Mouse (Mus musculus): ENCODE results near the gene Ppp2r5a. TPM values are rescaled to one million over a fixed set of nuclear protein-coding genes. Genes with fewer than 3 reads are reported as not detected.

The Ppp2r5a gene
- polyA plus RNA-seq, 1 experiment from 2014 or later, result 21.8 TPM

GRCm38 (mm10) chr1:191413691-191414415 is 10.8 kb upstream of the Ppp2r5a start:
- Histone ChIP-seq H3K9me3 (no peaks in the 10 kb centered on the region), H3K4me1 (peaks cover 44% of the 10 kb centered on the region), H3K36me3 (no peaks in the 10 kb centered on the region), H3K27me3 (ENCODE audit: insufficient read depth, poor library complexity, severe bottlenecking) (0 out of 2 replicates have a peak, but pooled peaks cover 8% of the 10 kb centered on the region), H3K4me3 (no peak overlapping the region), H3K27ac (no peak overlapping the region)
- WGBS, result 47% methylated on average over 6 of the region's 6 CpGs
- DNase-seq (ENCODE audit: low spot score), result no peak

DNA sequence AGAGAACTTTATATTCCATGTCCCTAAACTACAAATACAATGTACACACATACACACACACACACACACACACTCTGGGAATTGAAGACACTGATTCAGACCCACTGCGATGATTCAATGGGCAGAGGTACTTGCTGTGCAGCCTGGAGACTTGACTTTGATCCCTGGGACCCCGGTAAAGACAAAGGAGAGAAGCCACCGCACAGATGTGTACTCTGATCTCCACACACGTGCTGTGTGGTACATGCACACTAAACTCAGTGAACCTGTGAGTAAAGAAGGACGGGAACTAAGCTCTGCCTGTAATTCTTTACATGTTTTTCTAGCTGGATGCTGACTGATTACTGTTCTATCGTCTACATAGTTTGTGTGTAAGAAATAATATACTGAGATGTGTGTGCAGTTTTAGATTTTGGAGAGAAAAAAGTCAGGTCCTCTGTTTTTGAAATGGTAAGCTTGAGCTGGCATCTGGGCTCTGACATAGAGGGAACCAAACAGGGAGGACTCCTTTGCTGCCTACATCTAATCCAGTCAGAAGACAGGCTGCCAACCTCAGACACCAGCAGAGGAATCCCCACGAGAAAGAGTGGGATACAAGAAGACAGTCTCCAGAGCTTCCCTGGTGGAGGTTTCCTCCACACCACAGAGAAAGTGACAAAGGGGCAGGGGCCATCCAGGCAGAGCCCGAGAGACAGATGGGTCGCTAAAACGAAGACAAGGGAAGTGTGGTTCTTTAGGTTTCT is 7.4 kb upstream of the Ppp2r5a start:
- 51% methylated on average over 10 of the region's 10 CpGs for WGBS
- H3K4me1 ChIP-seq, result peaks cover 40% of the 10 kb centered on the region
- peak overlapping the region; percentile 47; the same call in 1 of the 2 replicates for H3K27ac ChIP-seq
- peak; percentile 42 for DNase-seq (ENCODE audit: low spot score)
- H3K36me3 ChIP-seq, result no peaks in the 10 kb centered on the region
- H3K4me3 ChIP-seq, result no peak overlapping the region
- 0 out of 2 replicates have a peak, but pooled peaks cover 8% of the 10 kb centered on the region for H3K27me3 ChIP-seq (ENCODE audit: insufficient read depth, poor library complexity, severe bottlenecking)
- H3K9me3 ChIP-seq, result no peaks in the 10 kb centered on the region

DNA sequence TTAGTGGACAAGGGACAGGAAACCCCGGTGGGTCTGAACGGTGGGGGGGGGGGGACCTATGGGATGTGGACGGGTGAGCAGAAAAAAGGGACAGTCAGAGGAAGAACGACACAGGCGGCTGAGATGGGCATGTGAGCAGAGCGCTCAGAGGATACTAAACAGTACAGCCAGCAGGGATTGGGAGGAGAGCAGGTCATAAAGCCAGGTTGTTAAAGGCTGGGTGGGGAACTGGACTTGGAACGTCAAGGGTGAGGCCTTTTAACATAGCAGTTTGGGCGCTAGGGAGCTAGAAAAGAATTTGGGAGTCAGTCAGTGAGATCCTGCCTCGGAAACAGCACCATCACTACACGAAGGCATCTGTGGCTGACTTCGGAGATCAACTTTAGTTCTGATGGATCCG is 4.2 kb upstream of the Ppp2r5a start:
- DNase-seq (ENCODE audit: low spot score), result peak; percentile 68
- Histone ChIP-seq H3K27me3 (ENCODE audit: insufficient read depth, poor library complexity, severe bottlenecking) (peaks cover 13% of the 10 kb centered on the region; the same call in 1 of the 2 replicates), H3K4me3 (no peak overlapping the region), H3K4me1 (peaks cover 63% of the 10 kb centered on the region), H3K9me3 (no peaks in the 10 kb centered on the region), H3K36me3 (no peaks in the 10 kb centered on the region), H3K27ac (no peak overlapping the region)
- 55% methylated on average over 11 of the region's 12 CpGs for WGBS

GRCm38 (mm10) chr1:191406516-191406915 is 3.4 kb upstream of the Ppp2r5a start:
- peak; percentile 74 for DNase-seq (ENCODE audit: low spot score)
- WGBS, result 69% methylated on average over 8 of the region's 8 CpGs

GRCm38 (mm10) chr1:191404721-191405329 is 1.8 kb upstream of the Ppp2r5a start:
- 83% methylated on average over 10 of the region's 10 CpGs for WGBS
- Histone ChIP-seq H3K27ac (no peak overlapping the region), H3K36me3 (no peaks in the 10 kb centered on the region), H3K4me1 (peaks cover 55% of the 10 kb centered on the region), H3K4me3 (no peak overlapping the region), H3K27me3 (ENCODE audit: insufficient read depth, poor library complexity, severe bottlenecking) (peaks cover 12% of the 10 kb centered on the region; the same call in 1 of the 2 replicates), H3K9me3 (no peaks in the 10 kb centered on the region)
- no peak for DNase-seq (ENCODE audit: low spot score)

More at GRCm38 (mm10) chr1:191406516-191406915, 3.4 kb upstream of the Ppp2r5a start:
- peaks cover 60% of the 10 kb centered on the region for H3K4me1 ChIP-seq
- H3K27ac ChIP-seq, result no peak overlapping the region
- peaks cover 13% of the 10 kb centered on the region; the same call in 1 of the 2 replicates for H3K27me3 ChIP-seq (ENCODE audit: insufficient read depth, poor library complexity, severe bottlenecking)
- no peaks in the 10 kb centered on the region for H3K9me3 ChIP-seq
- H3K4me3 ChIP-seq, result no peak overlapping the region
- H3K36me3 ChIP-seq, result no peaks in the 10 kb centered on the region

DNA sequence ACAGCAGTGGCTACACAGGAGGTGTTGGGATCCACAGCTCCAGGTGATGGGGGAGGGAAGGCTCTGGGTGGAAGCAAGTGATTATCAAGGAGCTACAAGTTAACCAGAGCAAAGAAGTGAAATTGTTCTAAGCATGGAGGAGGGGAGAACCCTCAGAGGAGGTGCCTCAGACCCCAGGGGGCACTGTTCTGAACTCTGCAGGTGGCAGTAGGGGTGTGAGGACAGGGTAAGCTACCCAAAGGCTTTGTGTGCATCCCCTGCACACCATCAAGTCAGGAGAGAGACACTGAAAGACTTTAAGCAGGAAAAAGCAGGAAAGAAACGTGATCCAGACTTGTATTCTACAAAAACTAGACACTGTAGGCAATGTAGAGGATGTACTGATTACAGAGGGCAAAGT is 1.2 kb upstream of the Ppp2r5a start:
- Histone ChIP-seq H3K27ac (no peak overlapping the region), H3K4me1 (peaks cover 50% of the 10 kb centered on the region), H3K4me3 (no peak overlapping the region), H3K9me3 (no peaks in the 10 kb centered on the region), H3K36me3 (no peaks in the 10 kb centered on the region), H3K27me3 (ENCODE audit: insufficient read depth, poor library complexity, severe bottlenecking) (peaks cover 7% of the 10 kb centered on the region; the same call in 1 of the 2 replicates)
- DNase-seq (ENCODE audit: low spot score), result no peak
- WGBS, result 32% methylated on average over 1 of the region's 1 CpGs

GRCm38 (mm10) chr1:191402506-191402905 is 566 bp downstream of the Ppp2r5a start:
- Histone ChIP-seq H3K27me3 (ENCODE audit: insufficient read depth, poor library complexity, severe bottlenecking) (peaks cover 5% of the 10 kb centered on the region; the same call in 1 of the 2 replicates), H3K9me3 (no peaks in the 10 kb centered on the region), H3K27ac (peak overlapping the region; percentile 42), H3K4me1 (peaks cover 41% of the 10 kb centered on the region), H3K4me3 (no peak overlapping the region), H3K36me3 (no peaks in the 10 kb centered on the region)
- 10% methylated on average over 7 of the region's 7 CpGs for WGBS
- DNase-seq (ENCODE audit: low spot score), result no peak

- Histone ChIP-seq H3K36me3 (no peaks in the 10 kb centered on the region), H3K27ac (peak overlapping the region; percentile 97), H3K27me3 (ENCODE audit: insufficient read depth, poor library complexity, severe bottlenecking) (no peaks in the 10 kb centered on the region), H3K4me1 (peaks cover 18% of the 10 kb centered on the region), H3K9me3 (no peaks in the 10 kb centered on the region), H3K4me3 (peak overlapping the region; percentile 94)
- peak; percentile 100 for DNase-seq (ENCODE audit: low spot score)
- under 1% methylated on average over 82 of the region's 82 CpGs for WGBS
Measured at GRCm38 (mm10) chr1:191396897-191397849, 5.9 kb downstream of the Ppp2r5a start.

DNA sequence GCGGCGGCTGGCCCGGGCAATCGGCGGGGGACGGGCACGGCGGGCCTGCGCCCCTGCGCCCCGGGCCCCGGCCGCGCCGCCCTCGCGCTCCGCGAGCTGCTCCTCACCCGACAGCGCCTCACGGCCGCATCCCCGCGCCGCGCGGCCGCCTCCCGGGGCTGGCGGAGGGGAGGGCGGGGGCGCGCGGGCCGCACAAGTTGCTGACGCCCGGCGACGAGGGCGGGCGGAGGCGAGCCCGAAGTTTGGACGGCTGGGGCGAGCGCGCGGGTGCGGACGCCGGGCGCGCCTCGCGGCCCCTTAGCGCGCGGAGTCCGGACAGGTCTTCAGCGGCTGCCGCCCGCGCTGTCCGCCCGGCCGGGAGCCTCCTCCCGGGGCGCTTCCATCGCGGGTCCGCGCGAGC is 6.6 kb downstream of the Ppp2r5a start:
- peak overlapping the region; percentile 97 for H3K27ac ChIP-seq
- 4% methylated on average over 60 of the region's 74 CpGs for WGBS
- H3K9me3 ChIP-seq, result no peaks in the 10 kb centered on the region
- DNase-seq (ENCODE audit: low spot score), result no peak
- no peaks in the 10 kb centered on the region for H3K27me3 ChIP-seq (ENCODE audit: insufficient read depth, poor library complexity, severe bottlenecking)
- H3K36me3 ChIP-seq, result no peaks in the 10 kb centered on the region
- peaks cover 24% of the 10 kb centered on the region for H3K4me1 ChIP-seq
- H3K4me3 ChIP-seq, result peak overlapping the region; percentile 94

DNA sequence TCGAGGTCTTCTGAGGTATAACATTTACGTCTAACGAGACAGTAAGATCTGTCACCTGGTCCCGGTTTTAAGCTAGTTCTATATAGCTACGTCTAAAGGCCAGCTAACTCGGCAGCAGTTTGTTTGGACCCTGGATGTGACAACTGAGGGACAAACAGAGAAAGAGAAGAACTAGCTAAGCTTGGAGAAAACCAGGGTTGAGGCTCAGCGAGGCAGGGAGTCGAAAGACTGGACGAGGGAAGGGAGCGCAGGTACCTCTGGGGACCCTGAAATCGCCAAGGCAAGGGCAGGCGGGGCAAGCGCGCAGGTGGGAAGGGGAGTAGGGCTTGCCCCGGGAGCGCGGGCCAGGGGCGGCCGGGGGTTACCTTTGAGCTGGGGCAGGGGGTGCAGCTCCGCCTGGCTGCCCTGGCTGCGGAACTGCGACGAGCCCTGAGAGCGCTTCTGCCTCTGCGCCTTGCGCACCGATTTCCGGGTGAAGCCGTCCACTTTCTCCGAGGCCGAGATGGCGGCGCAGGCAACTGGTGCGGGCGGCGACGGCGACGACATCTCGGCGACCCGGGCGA is 7.1 kb downstream of the Ppp2r5a start:
- 2% methylated on average over 41 of the region's 43 CpGs for WGBS
- no peaks in the 10 kb centered on the region for H3K36me3 ChIP-seq
- H3K4me3 ChIP-seq, result peak overlapping the region; percentile 94
- no peaks in the 10 kb centered on the region for H3K27me3 ChIP-seq (ENCODE audit: insufficient read depth, poor library complexity, severe bottlenecking)
- H3K4me1 ChIP-seq, result peaks cover 29% of the 10 kb centered on the region
- H3K27ac ChIP-seq, result peak overlapping the region; percentile 97
- no peak for DNase-seq (ENCODE audit: low spot score)
- no peaks in the 10 kb centered on the region for H3K9me3 ChIP-seq

DNA sequence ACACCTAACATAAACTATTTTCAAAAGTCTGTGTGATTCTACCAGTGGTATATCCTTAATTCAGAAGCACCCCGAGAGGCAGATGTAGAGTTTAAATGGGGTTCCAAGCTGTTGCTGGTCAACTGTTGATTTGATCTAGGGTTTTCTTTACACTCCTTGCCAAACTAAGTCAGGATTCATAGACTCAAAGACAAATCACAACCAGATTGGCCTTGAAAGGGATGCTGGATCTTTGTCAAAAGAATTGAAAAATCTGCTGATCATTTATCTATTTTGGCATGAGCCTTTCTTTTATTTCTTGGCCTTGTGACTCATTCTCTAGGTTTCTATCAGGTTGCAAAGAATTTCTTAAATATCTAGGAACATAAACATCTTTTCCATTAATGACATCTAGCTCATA is 7.9 kb downstream of the Ppp2r5a start:
- Histone ChIP-seq H3K4me1 (peaks cover 29% of the 10 kb centered on the region), H3K9me3 (no peaks in the 10 kb centered on the region), H3K27ac (peak overlapping the region; percentile 97; the same call in 1 of the 2 replicates), H3K4me3 (peak overlapping the region; percentile 94), H3K27me3 (ENCODE audit: insufficient read depth, poor library complexity, severe bottlenecking) (no peaks in the 10 kb centered on the region), H3K36me3 (no peaks in the 10 kb centered on the region)
- no peak for DNase-seq (ENCODE audit: low spot score)
- 24% methylated on average over 1 of the region's 1 CpGs for WGBS

DNA sequence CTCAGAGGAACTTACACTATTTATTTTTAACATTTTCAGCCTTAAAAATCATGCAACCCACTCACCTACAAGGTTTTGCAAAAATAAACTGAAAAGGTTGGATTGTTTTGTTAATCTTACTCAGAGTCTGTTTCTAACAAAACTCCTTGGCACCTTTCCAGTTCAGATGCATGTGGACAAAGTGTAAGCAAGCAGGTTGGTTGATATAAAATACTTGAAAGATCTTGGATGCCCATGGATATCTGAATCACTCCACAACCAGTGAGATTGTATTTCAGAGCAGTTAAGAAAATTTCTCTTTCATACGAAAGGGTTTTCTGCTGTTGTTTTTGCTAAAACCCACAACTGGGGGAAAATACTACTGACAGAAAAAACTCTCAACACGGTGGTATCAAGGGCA is 8.9 kb downstream of the Ppp2r5a start:
- peaks cover 27% of the 10 kb centered on the region for H3K4me1 ChIP-seq
- no peaks in the 10 kb centered on the region for H3K9me3 ChIP-seq
- 38% methylated on average over 2 of the region's 2 CpGs for WGBS
- H3K27me3 ChIP-seq (ENCODE audit: insufficient read depth, poor library complexity, severe bottlenecking), result no peaks in the 10 kb centered on the region
- no peak overlapping the region for H3K27ac ChIP-seq
- H3K36me3 ChIP-seq, result no peaks in the 10 kb centered on the region
- no peak for DNase-seq (ENCODE audit: low spot score)
- H3K4me3 ChIP-seq, result peak overlapping the region; percentile 94

All from heart, embryonic 10.5 days (tissue).